Mouse (Mus musculus): ENCODE measurements around the gene Cldn7. TPM values are rescaled to one million over a fixed set of nuclear protein-coding genes. Genes with fewer than 3 reads are reported as not detected.
A peak's percentile ranks its signal among the peaks of the same experiment; 100 is the strongest.
"Not testable (repeated sequence)": the region's sequence is repeated elsewhere in the genome, so short reads cannot be mapped to it uniquely, and the experiment has no call there.

The Cldn7 gene
- polyA plus RNA-seq, 1 experiment from 2014 or later, result 5.9 TPM

GRCm38 (mm10) chr11:69955618-69956017 is 9.0 kb upstream of the Cldn7 start:
- H3K4me3 ChIP-seq (ENCODE audit: low read depth, low read length), result not testable (repeated sequence)

GRCm38 (mm10) chr11:69956218-69956617 is 8.4 kb upstream of the Cldn7 start:
- no peak overlapping the region for H3K9ac ChIP-seq (ENCODE audit: low read length)
- no peak overlapping the region for H3K27ac ChIP-seq (ENCODE audit: low read depth, low read length)
- no peak overlapping the region for H3K4me3 ChIP-seq (ENCODE audit: low read depth, low read length)
- no peaks in the 10 kb centered on the region for H3K4me1 ChIP-seq (ENCODE audit: control insufficient read depth, insufficient read depth, low read length)
- H3K36me3 ChIP-seq (ENCODE audit: control insufficient read depth, insufficient read depth, low read length), result no peaks in the 10 kb centered on the region
- H3K9me3 ChIP-seq (ENCODE audit: control insufficient read depth, low read length), result no peaks in the 10 kb centered on the region
- H3K27me3 ChIP-seq (ENCODE audit: control insufficient read depth, insufficient read depth, low read length), result no peaks in the 10 kb centered on the region
- no peak for ATAC-seq (ENCODE audit: insufficient read depth, low FRiP score, low TSS enrichment)
- no peak overlapping the region for H3K4me2 ChIP-seq (ENCODE audit: low read depth)
- no peak for DNase-seq (ENCODE audit: low spot score)
- WGBS, result 77% methylated on average over 1 of the region's 1 CpGs

More at GRCm38 (mm10) chr11:69955618-69956017, 9.0 kb upstream of the Cldn7 start:
- not testable (repeated sequence) for H3K36me3 ChIP-seq (ENCODE audit: control insufficient read depth, insufficient read depth, low read length); H3K9me3 ChIP-seq (ENCODE audit: control insufficient read depth, low read length); H3K9ac ChIP-seq (ENCODE audit: low read length); H3K27ac ChIP-seq (ENCODE audit: low read depth, low read length); H3K27me3 ChIP-seq (ENCODE audit: control insufficient read depth, insufficient read depth, low read length); DNase-seq (ENCODE audit: low spot score); H3K4me1 ChIP-seq (ENCODE audit: control insufficient read depth, insufficient read depth, low read length); ATAC-seq (ENCODE audit: insufficient read depth, low FRiP score, low TSS enrichment); H3K4me2 ChIP-seq (ENCODE audit: low read depth)
- WGBS, result 77% methylated on average over 4 of the region's 4 CpGs

- Histone ChIP-seq H3K36me3 (ENCODE audit: control insufficient read depth, insufficient read depth, low read length) (no peaks in the 10 kb centered on the region), H3K4me2 (ENCODE audit: low read depth) (no peak overlapping the region), H3K27ac (ENCODE audit: low read depth, low read length) (no peak overlapping the region), H3K4me3 (ENCODE audit: low read depth, low read length) (no peak overlapping the region), H3K9ac (ENCODE audit: low read length) (no peak overlapping the region), H3K27me3 (ENCODE audit: control insufficient read depth, insufficient read depth, low read length) (peaks cover 34% of the 10 kb centered on the region), H3K9me3 (ENCODE audit: control insufficient read depth, low read length) (no peaks in the 10 kb centered on the region), H3K4me1 (ENCODE audit: control insufficient read depth, insufficient read depth, low read length) (no peaks in the 10 kb centered on the region)
- no peak for ATAC-seq (ENCODE audit: insufficient read depth, low FRiP score, low TSS enrichment)
- no peak for DNase-seq (ENCODE audit: low spot score)
- 30% methylated on average over 5 of the region's 5 CpGs for WGBS
Observed at GRCm38 (mm10) chr11:69960616-69961015, 4.0 kb upstream of the Cldn7 start.

- Histone ChIP-seq H3K9me3 (ENCODE audit: control insufficient read depth, low read length) (no peaks in the 10 kb centered on the region), H3K9ac (ENCODE audit: low read length) (no peak overlapping the region), H3K4me1 (ENCODE audit: control insufficient read depth, insufficient read depth, low read length) (peaks cover 2% of the 10 kb centered on the region; the same call in 1 of the 2 replicates), H3K4me2 (ENCODE audit: low read depth) (no peak overlapping the region), H3K27me3 (ENCODE audit: control insufficient read depth, insufficient read depth, low read length) (peaks cover 46% of the 10 kb centered on the region), H3K27ac (ENCODE audit: low read depth, low read length) (no peak overlapping the region), H3K36me3 (ENCODE audit: control insufficient read depth, insufficient read depth, low read length) (no peaks in the 10 kb centered on the region), H3K4me3 (ENCODE audit: low read depth, low read length) (no peak overlapping the region)
- DNase-seq (ENCODE audit: low spot score) (no peak), ATAC-seq (ENCODE audit: insufficient read depth, low FRiP score, low TSS enrichment) (no peak)
- WGBS, result 48% methylated on average over 5 of the region's 5 CpGs
Observed at GRCm38 (mm10) chr11:69961841-69962240, 2.7 kb upstream of the Cldn7 start.

GRCm38 (mm10) chr11:69965271-69966005 is 859 bp downstream of the Cldn7 start:
- H3K27ac ChIP-seq (ENCODE audit: low read depth, low read length), result no peak overlapping the region
- 2% methylated on average over 49 of the region's 49 CpGs for WGBS
- no peak overlapping the region for H3K9ac ChIP-seq (ENCODE audit: low read length)
- H3K27me3 ChIP-seq (ENCODE audit: control insufficient read depth, insufficient read depth, low read length), result peaks cover 57% of the 10 kb centered on the region
- DNase-seq (ENCODE audit: low spot score) (peak; percentile 23), ATAC-seq (ENCODE audit: insufficient read depth, low FRiP score, low TSS enrichment) (no peak)
- H3K4me1 ChIP-seq (ENCODE audit: control insufficient read depth, insufficient read depth, low read length), result peaks cover 3% of the 10 kb centered on the region; the same call in 1 of the 2 replicates
- peak overlapping the region; percentile 27 for H3K4me3 ChIP-seq (ENCODE audit: low read depth, low read length)
- H3K9me3 ChIP-seq (ENCODE audit: control insufficient read depth, low read length), result no peaks in the 10 kb centered on the region
- peak overlapping the region; percentile 14; the same call in 1 of the 2 replicates for H3K4me2 ChIP-seq (ENCODE audit: low read depth)
- 0 out of 2 replicates have a peak, but pooled peaks cover 2% of the 10 kb centered on the region for H3K36me3 ChIP-seq (ENCODE audit: control insufficient read depth, insufficient read depth, low read length)

GRCm38 (mm10) chr11:69966006-69966859 is 1.7 kb downstream of the Cldn7 start:
- peak overlapping the region; percentile 35 for H3K4me2 ChIP-seq (ENCODE audit: low read depth)
- 0 out of 2 replicates have a peak, but pooled peaks cover 2% of the 10 kb centered on the region for H3K36me3 ChIP-seq (ENCODE audit: control insufficient read depth, insufficient read depth, low read length)
- H3K9me3 ChIP-seq (ENCODE audit: control insufficient read depth, low read length), result no peaks in the 10 kb centered on the region
- 2% methylated on average over 59 of the region's 59 CpGs for WGBS
- peak overlapping the region; percentile 27 for H3K4me3 ChIP-seq (ENCODE audit: low read depth, low read length)
- H3K9ac ChIP-seq (ENCODE audit: low read length), result peak overlapping the region; percentile 37
- DNase-seq (ENCODE audit: low spot score) (peak; percentile 35), ATAC-seq (ENCODE audit: insufficient read depth, low FRiP score, low TSS enrichment) (0 out of 2 replicates have a peak, but pooled peaks have one; percentile 31)
- H3K27me3 ChIP-seq (ENCODE audit: control insufficient read depth, insufficient read depth, low read length), result peaks cover 57% of the 10 kb centered on the region
- no peak overlapping the region for H3K27ac ChIP-seq (ENCODE audit: low read depth, low read length)
- peaks cover 3% of the 10 kb centered on the region; the same call in 1 of the 2 replicates for H3K4me1 ChIP-seq (ENCODE audit: control insufficient read depth, insufficient read depth, low read length)

GRCm38 (mm10) chr11:69966860-69967517 is 2.4 kb downstream of the Cldn7 start:
- Histone ChIP-seq H3K9me3 (ENCODE audit: control insufficient read depth, low read length) (no peaks in the 10 kb centered on the region), H3K4me3 (ENCODE audit: low read depth, low read length) (peak overlapping the region; percentile 27), H3K36me3 (ENCODE audit: control insufficient read depth, insufficient read depth, low read length) (0 out of 2 replicates have a peak, but pooled peaks cover 2% of the 10 kb centered on the region), H3K9ac (ENCODE audit: low read length) (0 out of 2 replicates have a peak overlapping the region, but pooled peaks have one; percentile 37), H3K27me3 (ENCODE audit: control insufficient read depth, insufficient read depth, low read length) (peaks cover 57% of the 10 kb centered on the region), H3K4me1 (ENCODE audit: control insufficient read depth, insufficient read depth, low read length) (peaks cover 3% of the 10 kb centered on the region; the same call in 1 of the 2 replicates), H3K4me2 (ENCODE audit: low read depth) (peak overlapping the region; percentile 35), H3K27ac (ENCODE audit: low read depth, low read length) (no peak overlapping the region)
- 38% methylated on average over 17 of the region's 17 CpGs for WGBS
- DNase-seq (ENCODE audit: low spot score), result peak; percentile 15
- ATAC-seq (ENCODE audit: insufficient read depth, low FRiP score, low TSS enrichment), result no peak

GRCm38 (mm10) chr11:69968793-69969192 is 4.2 kb downstream of the Cldn7 start:
- ATAC-seq (ENCODE audit: insufficient read depth, low FRiP score, low TSS enrichment), result no peak
- Histone ChIP-seq H3K4me3 (ENCODE audit: low read depth, low read length) (no peak overlapping the region), H3K27ac (ENCODE audit: low read depth, low read length) (no peak overlapping the region), H3K4me1 (ENCODE audit: control insufficient read depth, insufficient read depth, low read length) (peaks cover 3% of the 10 kb centered on the region; the same call in 1 of the 2 replicates), H3K4me2 (ENCODE audit: low read depth) (no peak overlapping the region), H3K36me3 (ENCODE audit: control insufficient read depth, insufficient read depth, low read length) (peaks cover 6% of the 10 kb centered on the region), H3K27me3 (ENCODE audit: control insufficient read depth, insufficient read depth, low read length) (peaks cover 41% of the 10 kb centered on the region), H3K9ac (ENCODE audit: low read length) (no peak overlapping the region), H3K9me3 (ENCODE audit: control insufficient read depth, low read length) (no peaks in the 10 kb centered on the region)
- 90% methylated on average over 4 of the region's 4 CpGs for WGBS
- no peak for DNase-seq (ENCODE audit: low spot score)
